Mouse (Mus musculus) heart, adult 9 months (tissue): ENCODE results near the gene Ccdc170.

Experiments used
- DNase-seq, 2 experiments: peaks; one replicate each; pipeline ENCODE4 v3.0.0; 2022; ENCODE audit warnings: low spot score in 2 of 2

Ccdc170 gene

GRCm38 (mm10) chr10:4520394-4521102 lies 38.2 kb downstream of the Ccdc170 start:
- no peak for DNase-seq

GRCm38 (mm10) chr10:4522116-4522515 lies 39.8 kb downstream of the Ccdc170 start:
- DNase-seq, result no peak

DNA sequence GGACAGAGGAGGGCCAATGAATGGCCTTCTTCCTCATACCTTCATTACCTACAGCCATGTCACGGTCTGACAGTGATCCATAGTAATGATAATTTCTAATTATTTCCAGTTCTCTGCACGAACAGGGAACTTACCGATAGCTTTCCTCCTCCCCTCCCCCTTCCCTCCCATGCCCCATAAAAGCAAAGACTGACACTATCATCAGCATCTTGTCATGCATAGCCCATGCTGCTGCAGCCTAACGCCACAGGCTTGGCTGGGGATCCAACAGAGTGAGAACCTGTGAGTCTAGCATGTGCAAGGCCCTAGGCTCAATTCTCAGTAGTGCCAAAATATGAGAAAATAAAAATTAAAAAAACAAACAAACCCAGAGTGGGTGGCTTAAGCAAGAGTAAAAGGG lies 40.8 kb downstream of the Ccdc170 start:
- DNase-seq, result no peak

DNA sequence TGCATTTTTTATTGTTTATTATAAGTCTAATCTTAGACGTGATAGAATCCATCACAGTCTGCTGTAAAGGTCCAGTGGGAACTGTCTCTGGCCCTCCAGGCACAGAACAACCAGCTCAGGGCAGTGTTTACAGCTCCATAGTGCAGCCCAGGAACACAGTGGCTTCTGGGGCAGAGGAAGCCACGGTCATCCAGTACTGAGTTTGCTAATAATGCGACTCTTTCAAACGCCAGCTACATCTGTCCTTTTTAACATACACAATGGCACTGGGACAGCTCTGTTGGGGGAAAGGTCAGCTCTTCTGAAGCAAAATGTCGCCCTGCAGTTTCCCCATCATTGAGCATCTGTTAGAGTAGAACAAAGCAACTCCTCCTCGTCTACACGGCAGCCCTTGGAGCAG lies 45.7 kb downstream of the Ccdc170 start:
- no peak for DNase-seq

GRCm38 (mm10) chr10:4530638-4531235 lies 48.4 kb downstream of the Ccdc170 start:
- no peak for DNase-seq

DNA sequence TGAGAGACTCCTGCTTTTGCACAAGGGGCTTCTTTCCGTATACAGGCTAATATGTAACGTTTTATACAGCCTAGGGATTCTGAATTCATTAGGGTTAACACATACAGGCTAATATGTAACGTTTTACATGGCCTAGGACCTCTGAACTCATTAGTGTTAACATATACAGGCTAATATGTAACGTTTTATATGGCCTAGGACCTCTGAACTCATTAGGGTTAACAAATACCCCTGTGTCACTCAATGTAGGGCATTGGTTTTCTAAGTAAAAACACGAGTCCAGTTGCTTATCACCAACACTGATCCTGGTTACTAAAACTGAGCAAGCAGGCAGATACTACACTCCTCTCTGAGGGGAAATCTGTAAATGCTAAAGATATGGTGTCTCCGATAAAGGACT lies 49.6 kb downstream of the Ccdc170 start:
- DNase-seq, result no peak

- no peak for DNase-seq
Measured at GRCm38 (mm10) chr10:4532731-4533130, 50.4 kb downstream of the Ccdc170 start.

DNA sequence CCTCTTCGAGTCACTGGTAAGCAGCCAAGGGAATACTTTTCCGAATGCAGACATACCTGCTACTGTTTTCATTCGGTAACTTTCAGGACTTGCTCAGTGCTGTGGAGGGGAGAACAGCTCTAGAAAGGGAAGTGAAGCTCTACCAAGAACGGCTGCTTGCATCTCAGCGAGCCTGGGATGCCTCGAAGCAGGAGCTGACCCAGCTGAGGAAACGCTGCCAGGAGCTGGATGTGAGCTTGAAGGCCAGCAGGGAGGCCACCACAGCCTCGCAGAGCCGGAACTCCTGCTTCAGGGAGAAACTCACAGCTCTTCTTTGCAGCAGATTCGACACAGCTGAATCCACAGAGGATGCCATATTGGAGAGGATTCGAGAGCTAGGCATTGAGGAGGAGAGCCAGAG lies 51.6 kb downstream of the Ccdc170 start:
- no peak for DNase-seq

- DNase-seq, result no peak
Measured at GRCm38 (mm10) chr10:4545550-4545949, 63.2 kb downstream of the Ccdc170 start.

DNA sequence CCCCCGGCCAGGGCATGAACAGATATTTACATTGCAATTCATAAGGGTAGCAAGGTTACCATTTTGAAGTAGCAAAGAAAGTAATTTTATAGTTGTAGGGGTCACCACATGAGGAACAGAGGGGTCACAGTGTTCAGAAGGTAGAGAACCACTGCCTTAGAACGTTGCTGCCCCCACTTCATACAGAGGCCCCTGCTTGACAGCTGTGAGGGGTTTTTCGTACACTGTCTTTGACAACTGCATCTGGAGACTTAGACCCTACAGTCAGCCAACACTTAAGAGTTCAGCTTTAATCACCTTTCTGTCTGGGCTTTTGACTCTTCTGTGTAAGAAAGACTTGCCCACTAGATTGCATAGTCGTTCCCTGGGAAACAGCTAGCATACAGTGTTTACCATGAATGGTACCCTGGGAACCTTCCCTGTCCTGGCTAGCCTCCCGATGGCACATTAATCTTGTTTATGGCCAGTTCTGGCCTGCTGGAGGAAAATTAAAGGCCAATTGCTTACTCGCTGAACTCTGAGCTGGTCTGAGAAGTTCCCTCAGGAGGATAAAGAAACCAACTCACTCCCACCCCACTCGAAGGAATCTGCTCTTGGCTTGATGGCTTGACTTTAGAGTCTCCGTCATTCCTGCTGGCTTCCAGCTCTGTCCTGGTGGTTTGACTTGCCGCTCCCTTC lies 71.3 kb downstream of the Ccdc170 start:
- DNase-seq, result peak; percentile 21 to 23

- DNase-seq, result peak in 1 of 2 experiments; percentile 13
Measured at GRCm38 (mm10) chr10:4556842-4557377, 74.6 kb downstream of the Ccdc170 start.

DNA sequence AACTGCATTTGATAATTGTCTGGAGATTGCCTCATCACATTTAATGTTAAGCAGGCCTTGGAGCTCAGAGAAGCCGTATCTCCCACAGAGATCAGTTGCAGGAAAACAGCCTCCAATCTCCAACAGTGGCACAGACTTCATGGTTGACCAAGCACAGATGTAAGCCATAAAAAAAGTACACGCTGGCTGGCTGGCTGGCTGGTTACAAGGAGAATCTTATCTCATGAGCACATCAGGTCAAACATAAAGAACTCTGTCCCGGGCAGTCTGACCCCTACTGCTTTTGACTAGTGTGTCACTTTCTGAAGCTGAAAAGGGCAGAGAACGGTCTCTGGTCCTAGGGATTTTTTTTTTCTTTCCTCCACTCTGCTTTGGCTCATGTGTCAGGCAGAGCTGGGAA lies 76.8 kb downstream of the Ccdc170 start:
- no peak for DNase-seq

GRCm38 (mm10) chr10:4565148-4565547 lies 82.8 kb downstream of the Ccdc170 start:
- no peak for DNase-seq

- DNase-seq, result no peak
Measured at GRCm38 (mm10) chr10:4570778-4571177, 88.5 kb downstream of the Ccdc170 start.

DNA sequence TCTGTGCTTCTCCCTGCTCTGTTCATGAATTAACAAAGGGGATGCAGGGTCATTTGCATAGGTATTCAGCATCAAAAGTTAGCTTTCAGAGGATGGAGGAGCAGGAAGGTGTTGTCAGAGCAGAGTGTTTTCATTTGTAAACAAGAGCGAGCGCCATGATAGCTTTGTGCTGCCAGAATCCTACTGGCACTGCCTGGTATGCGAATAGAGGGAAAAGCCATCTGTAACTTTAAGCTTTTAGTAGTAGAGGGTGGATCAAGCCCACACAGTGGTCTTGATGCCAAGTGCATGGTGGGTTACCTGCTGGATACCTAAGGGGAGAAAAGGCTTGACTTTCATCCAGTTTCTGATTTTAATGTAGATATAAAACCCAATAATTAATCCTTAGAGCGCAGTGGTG lies 89.0 kb downstream of the Ccdc170 start:
- DNase-seq, result no peak

GRCm38 (mm10) chr10:4581905-4582304 lies 99.6 kb downstream of the Ccdc170 start:
- no peak for DNase-seq

- DNase-seq, result no peak
Measured at GRCm38 (mm10) chr10:4586691-4587090, 104.4 kb downstream of the Ccdc170 start.

GRCm38 (mm10) chr10:4589576-4589975 lies 107.3 kb downstream of the Ccdc170 start:
- DNase-seq, result no peak

GRCm38 (mm10) chr10:4590956-4591355 lies 108.7 kb downstream of the Ccdc170 start:
- DNase-seq, result no peak

DNA sequence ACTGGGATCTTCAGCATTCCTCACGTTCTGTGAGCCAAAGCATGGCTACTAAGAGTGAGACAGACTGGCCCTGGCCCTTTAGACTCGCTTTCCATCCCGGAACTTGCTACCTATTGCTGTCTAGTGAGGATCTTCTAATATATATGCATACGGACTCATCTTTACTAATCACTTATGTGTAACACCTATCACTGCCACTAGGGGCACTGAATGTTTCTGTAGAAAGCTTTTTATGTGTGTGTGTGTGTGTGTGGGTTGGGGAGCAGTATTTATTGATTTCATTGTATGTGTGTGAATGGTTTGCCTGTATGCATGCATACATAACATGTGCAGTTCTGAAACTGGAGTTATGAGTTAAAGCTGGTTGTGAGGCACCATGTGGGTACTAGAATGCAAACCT lies 111.5 kb downstream of the Ccdc170 start:
- no peak for DNase-seq

GRCm38 (mm10) chr10:4597211-4597610 lies 114.9 kb downstream of the Ccdc170 start:
- DNase-seq, result no peak

DNA sequence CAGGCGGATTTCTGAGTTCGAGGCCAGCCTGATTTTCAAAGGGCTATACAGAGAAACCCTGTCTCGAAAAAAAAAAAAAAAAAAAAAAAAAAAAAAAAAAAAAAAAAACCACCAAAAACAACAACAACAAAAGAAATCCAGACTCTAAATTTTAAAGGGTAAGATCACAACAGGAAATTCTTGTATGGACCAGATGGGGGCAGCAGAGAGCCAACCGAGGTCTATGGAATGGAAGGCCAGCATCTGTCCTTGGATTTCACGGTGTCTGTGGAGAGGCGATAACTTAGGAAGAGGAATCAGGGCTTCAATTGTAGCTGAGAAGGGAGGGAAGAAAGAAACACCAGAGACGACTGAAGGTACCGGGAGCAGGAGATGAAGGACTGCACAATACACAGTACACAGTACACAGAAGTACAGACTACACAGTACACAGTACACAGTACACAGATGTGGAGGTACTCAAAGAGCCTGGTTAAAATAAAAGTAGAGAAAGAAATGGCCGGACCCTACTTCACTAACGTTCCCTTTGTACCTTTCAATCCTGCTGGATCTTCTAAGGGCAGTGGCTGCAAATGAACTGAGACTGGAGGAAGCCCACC lies 116.0 kb downstream of the Ccdc170 start:
- peak in 1 of 2 experiments; percentile 41 for DNase-seq
